Mouse (Mus musculus): ENCODE measurements around the gene 4930558K02Rik. TPM values are rescaled to one million over a fixed set of nuclear protein-coding genes. Genes with fewer than 3 reads are reported as not detected.

The 4930558K02Rik gene
- total and polyA plus RNA-seq, 2 experiments from 2014 or later, result 0.25 TPM; not detected in 1

DNA sequence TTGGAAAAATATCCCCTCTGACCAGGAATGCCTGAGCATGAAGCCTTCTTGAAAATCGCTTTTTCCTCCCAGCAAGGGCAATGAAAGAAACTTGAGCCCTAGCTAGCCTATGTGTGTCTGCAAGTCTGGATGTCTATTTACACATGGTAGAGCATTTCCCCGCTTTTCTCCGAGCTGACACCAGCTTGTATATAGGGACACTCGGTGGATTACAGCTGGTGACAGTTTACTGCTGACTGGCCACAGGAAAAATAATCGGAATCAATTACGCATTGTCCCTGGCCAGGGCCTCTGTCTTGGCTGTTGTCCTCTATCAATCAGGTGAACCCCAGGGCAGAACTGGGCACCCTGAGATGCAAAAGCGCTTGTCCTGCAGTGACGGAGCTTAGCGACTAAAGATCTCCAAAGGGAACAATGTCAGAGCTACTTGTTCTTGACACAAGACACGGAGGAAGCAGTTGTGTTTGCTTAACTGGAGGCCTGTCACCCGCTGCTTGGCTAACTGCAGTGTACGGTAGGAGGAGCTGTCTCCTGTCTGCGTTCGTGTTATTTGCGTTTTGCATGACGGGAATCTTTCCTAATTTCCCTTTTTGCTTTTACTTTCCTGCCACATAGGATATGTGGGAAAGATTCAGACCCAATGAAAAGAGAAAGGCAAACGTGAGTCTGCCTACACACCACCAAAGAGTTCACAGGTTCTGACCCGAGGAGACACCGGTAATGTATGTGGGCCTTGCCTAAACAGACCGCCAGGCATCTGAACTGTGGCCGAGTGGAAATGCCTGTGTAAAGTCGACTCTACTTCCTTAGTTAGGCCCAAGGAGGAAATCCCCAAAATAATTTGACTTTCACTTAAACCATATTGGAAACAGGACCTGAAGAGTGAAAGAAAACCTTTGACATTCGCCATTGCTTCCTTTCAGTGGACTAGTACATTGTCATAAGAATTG lies 25.7 kb upstream of the 4930558K02Rik start:
- DNase-seq (peak; percentile 39), ATAC-seq (peak; percentile 32; the same call in 1 of the 2 replicates)
- Histone ChIP-seq H3K4me3 (ENCODE audit: low read depth, low read length) (no peak overlapping the region), H3K36me3 (ENCODE audit: insufficient read depth) (no peaks in the 10 kb centered on the region), H3K9me3 (ENCODE audit: low read length) (no peaks in the 10 kb centered on the region), H3K27ac (ENCODE audit: low read depth, low read length) (no peak overlapping the region), H3K27me3 (ENCODE audit: insufficient read depth, low read length) (no peaks in the 10 kb centered on the region), H3K9ac (no peak overlapping the region), H3K4me1 (ENCODE audit: insufficient read depth) (no peaks in the 10 kb centered on the region), H3K4me2 (ENCODE audit: low read depth) (no peak overlapping the region)
- WGBS, result 51% methylated on average over 23 of the region's 23 CpGs
- peak; percentile 59 for TF ChIP-seq CTCF (IDR thresholded peaks at IDR 0.05; ENCODE audit: low read depth)

DNA sequence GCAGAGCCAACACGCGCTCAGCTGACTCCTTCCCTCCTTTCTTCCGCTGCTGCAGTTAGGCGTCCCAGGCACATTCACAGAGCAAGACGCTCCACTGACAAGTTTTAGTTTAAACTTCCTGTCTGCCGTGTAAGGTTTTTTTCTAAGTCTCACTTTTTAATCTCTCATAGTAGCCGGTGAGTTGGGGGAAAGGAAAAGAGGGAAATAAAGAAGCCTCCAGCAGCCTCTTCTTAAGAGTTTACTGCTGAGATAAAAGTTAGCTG lies 25.0 kb upstream of the 4930558K02Rik start:
- no peak overlapping the region for H3K27ac ChIP-seq (ENCODE audit: low read depth, low read length)
- no peak for TF ChIP-seq CTCF (IDR thresholded peaks at IDR 0.05; ENCODE audit: low read depth)
- H3K4me1 ChIP-seq (ENCODE audit: insufficient read depth), result no peaks in the 10 kb centered on the region
- no peak overlapping the region for H3K9ac ChIP-seq
- WGBS, result 23% methylated on average over 7 of the region's 7 CpGs
- no peak for ATAC-seq
- H3K36me3 ChIP-seq (ENCODE audit: insufficient read depth), result no peaks in the 10 kb centered on the region
- no peak overlapping the region for H3K4me2 ChIP-seq (ENCODE audit: low read depth)
- no peak for DNase-seq
- no peak overlapping the region for H3K4me3 ChIP-seq (ENCODE audit: low read depth, low read length)
- H3K9me3 ChIP-seq (ENCODE audit: low read length), result no peaks in the 10 kb centered on the region
- no peaks in the 10 kb centered on the region for H3K27me3 ChIP-seq (ENCODE audit: insufficient read depth, low read length)

DNA sequence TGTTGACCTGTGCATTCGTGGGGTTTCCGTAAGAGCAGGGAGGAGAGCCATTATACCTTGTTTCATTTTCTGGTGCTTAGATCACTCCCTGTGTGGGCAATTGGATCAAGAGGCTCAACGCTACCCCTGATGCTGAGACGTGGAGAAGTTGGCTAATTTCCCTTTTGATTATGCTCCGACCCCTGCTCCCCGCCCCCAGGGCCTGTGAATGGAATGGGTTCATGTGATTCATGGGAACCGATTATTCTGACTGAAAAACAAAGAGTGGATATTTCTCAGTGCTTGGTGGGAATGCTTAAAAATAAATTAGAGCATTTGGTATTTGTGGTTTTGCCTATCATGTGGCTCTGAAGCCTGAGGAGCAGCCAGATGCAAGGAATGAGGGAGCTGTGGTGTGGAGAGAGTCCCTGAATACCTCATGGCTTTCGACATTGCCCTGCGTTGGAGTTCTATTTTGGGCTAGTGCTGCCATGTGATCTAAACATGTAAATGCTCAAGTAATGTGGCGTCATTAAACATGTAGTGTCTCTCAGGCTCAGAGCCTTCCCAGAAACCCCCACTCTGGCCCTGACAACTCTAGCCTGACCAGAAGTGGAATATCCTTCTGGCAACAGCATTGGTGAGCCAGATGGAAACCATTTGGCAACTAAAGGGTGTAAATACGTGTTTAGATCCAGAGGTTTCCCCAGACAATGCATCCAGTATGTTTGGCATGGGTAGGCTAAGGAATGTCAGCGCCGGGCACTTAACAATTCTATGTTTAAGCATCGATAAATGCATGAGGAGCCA lies 24.5 kb upstream of the 4930558K02Rik start:
- Histone ChIP-seq H3K4me1 (ENCODE audit: insufficient read depth) (no peaks in the 10 kb centered on the region), H3K27me3 (ENCODE audit: insufficient read depth, low read length) (no peaks in the 10 kb centered on the region), H3K9me3 (ENCODE audit: low read length) (no peaks in the 10 kb centered on the region), H3K27ac (ENCODE audit: low read depth, low read length) (no peak overlapping the region), H3K9ac (no peak overlapping the region), H3K36me3 (ENCODE audit: insufficient read depth) (no peaks in the 10 kb centered on the region), H3K4me2 (ENCODE audit: low read depth) (no peak overlapping the region), H3K4me3 (ENCODE audit: low read depth, low read length) (no peak overlapping the region)
- no peak for TF ChIP-seq CTCF (IDR thresholded peaks at IDR 0.05; ENCODE audit: low read depth)
- no peak for ATAC-seq
- 32% methylated on average over 14 of the region's 14 CpGs for WGBS
- DNase-seq, result no peak

DNA sequence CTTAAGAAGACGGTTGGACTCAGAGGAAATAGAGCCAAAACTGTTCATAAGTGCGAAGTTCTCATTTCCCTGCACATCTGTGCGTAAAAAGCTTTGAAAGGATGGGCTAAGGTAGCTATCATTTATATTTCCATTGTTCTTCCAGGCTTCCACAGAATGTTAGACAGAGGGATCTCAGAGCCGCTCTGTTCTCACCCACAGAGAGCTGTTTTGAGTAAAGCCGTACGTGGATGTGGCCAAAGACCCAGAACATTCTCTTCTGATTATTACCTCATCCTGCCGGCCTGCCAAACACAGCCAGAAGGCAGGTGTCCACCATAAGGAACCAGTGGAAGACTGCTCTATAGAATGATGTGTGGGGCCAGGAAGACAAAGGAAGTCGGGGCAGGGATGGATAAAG lies 21.9 kb upstream of the 4930558K02Rik start:
- H3K27me3 ChIP-seq (ENCODE audit: insufficient read depth, low read length), result no peaks in the 10 kb centered on the region

DNA sequence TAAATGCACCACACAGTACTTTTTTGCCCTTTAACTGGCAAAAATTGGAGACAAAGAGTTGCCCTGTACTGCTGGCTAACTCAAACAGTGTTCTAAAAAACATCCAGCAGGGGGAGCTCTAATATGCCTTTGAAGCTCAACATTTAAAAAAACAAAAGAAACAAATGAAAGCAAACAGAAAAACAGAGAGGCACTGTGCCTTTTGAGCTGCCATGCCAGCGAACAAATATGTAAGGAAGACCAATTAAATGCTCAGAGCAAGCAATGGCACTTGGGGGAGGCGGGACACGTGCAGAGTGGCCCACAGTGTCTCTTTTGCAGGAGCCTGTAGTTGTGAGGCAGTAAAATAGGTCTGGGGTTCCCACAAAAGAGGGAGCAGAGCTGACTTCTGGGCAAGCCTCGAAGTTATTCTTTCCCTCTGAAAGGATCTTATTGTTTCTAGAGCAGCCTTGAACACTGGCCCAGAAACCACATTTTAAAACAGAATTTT lies 20.5 kb upstream of the 4930558K02Rik start:
- H3K27me3 ChIP-seq (ENCODE audit: insufficient read depth, low read length), result no peaks in the 10 kb centered on the region
- WGBS, result under 1% methylated on average over 4 of the region's 4 CpGs
- no peaks in the 10 kb centered on the region for H3K36me3 ChIP-seq (ENCODE audit: insufficient read depth)
- no peaks in the 10 kb centered on the region for H3K9me3 ChIP-seq (ENCODE audit: low read length)
- no peak overlapping the region for H3K4me2 ChIP-seq (ENCODE audit: low read depth)
- TF ChIP-seq CTCF (IDR thresholded peaks at IDR 0.05; ENCODE audit: low read depth), result peak; percentile 83
- peak overlapping the region; percentile 57; the same call in 1 of the 2 replicates for H3K27ac ChIP-seq (ENCODE audit: low read depth, low read length)
- DNase-seq (peak; percentile 87), ATAC-seq (peak; percentile 90)
- no peak overlapping the region for H3K4me3 ChIP-seq (ENCODE audit: low read depth, low read length)
- H3K4me1 ChIP-seq (ENCODE audit: insufficient read depth), result no peaks in the 10 kb centered on the region
- H3K9ac ChIP-seq, result no peak overlapping the region

More for the DNA sequence above, 21.9 kb upstream of the 4930558K02Rik start:
- DNase-seq (no peak), ATAC-seq (no peak)
- Histone ChIP-seq H3K9ac (no peak overlapping the region), H3K27ac (ENCODE audit: low read depth, low read length) (no peak overlapping the region), H3K36me3 (ENCODE audit: insufficient read depth) (no peaks in the 10 kb centered on the region), H3K9me3 (ENCODE audit: low read length) (no peaks in the 10 kb centered on the region), H3K4me2 (ENCODE audit: low read depth) (no peak overlapping the region), H3K4me1 (ENCODE audit: insufficient read depth) (no peaks in the 10 kb centered on the region), H3K4me3 (ENCODE audit: low read depth, low read length) (no peak overlapping the region)
- no peak for TF ChIP-seq CTCF (IDR thresholded peaks at IDR 0.05; ENCODE audit: low read depth)
- WGBS, result 67% methylated on average over 8 of the region's 8 CpGs

- H3K9me3 ChIP-seq (ENCODE audit: low read length), result no peaks in the 10 kb centered on the region
- ATAC-seq, result peak; percentile 2; the same call in 1 of the 2 replicates
- 45% methylated on average over 5 of the region's 5 CpGs for WGBS
Measured at GRCm38 (mm10) chr1:161999338-161999737, 19.9 kb upstream of the 4930558K02Rik start.

More at GRCm38 (mm10) chr1:161999338-161999737, 19.9 kb upstream of the 4930558K02Rik start:
- no peak overlapping the region for H3K4me2 ChIP-seq (ENCODE audit: low read depth)
- no peaks in the 10 kb centered on the region for H3K27me3 ChIP-seq (ENCODE audit: insufficient read depth, low read length)
- 0 out of 2 replicates have a peak overlapping the region, but pooled peaks have one; percentile 4 for H3K9ac ChIP-seq
- peak overlapping the region; percentile 66; the same call in 1 of the 2 replicates for H3K27ac ChIP-seq (ENCODE audit: low read depth, low read length)
- no peaks in the 10 kb centered on the region for H3K36me3 ChIP-seq (ENCODE audit: insufficient read depth)
- DNase-seq, result no peak
- TF ChIP-seq CTCF (IDR thresholded peaks at IDR 0.05; ENCODE audit: low read depth), result no peak
- no peaks in the 10 kb centered on the region for H3K4me1 ChIP-seq (ENCODE audit: insufficient read depth)
- no peak overlapping the region for H3K4me3 ChIP-seq (ENCODE audit: low read depth, low read length)

All from forebrain, postnatal 0 days (tissue).